Mouse (Mus musculus): ENCODE results near the gene Rogdi. TPM values are rescaled to one million over a fixed set of nuclear protein-coding genes. Genes with fewer than 3 reads are reported as not detected.

The Rogdi gene
- polyA plus RNA-seq, 1 experiment: 251 TPM

- H3K4me3 ChIP-seq (ENCODE audit: insufficient read depth, low read depth, low read length): no peak overlapping the region
- H3K4me1 ChIP-seq (ENCODE audit: control insufficient read depth, insufficient read depth, low read length): peaks cover 8% of the 10 kb centered on the region; the same call in 1 of the 2 replicates
- H3K27me3 ChIP-seq (replicated peaks; ENCODE audit: control insufficient read depth, insufficient read depth, low read length): no peaks in the 10 kb centered on the region
- TF ChIP-seq POLR2A (IDR thresholded peaks at IDR 0.05; ENCODE audit: low read depth, low read length) (no peak), CTCF (conservative IDR thresholded peaks at IDR 0.05; ENCODE audit: insufficient read depth, insufficient read length, low read depth, low read length) (no peak)
- WGBS: 60% methylated on average over 5 of the region's 5 CpGs
- H3K27ac ChIP-seq (ENCODE audit: insufficient read depth, low read depth, low read length): no peak overlapping the region
- peak; percentile 61 for DNase-seq
- peaks cover 12% of the 10 kb centered on the region for H3K36me3 ChIP-seq (ENCODE audit: control insufficient read depth, insufficient read depth, low read length)
Measured at GRCm38 (mm10) chr16:5036649-5037234, 23.4 kb upstream of the Rogdi start.

GRCm38 (mm10) chr16:5035591-5035990, 22.2 kb upstream of the Rogdi start:
- Histone ChIP-seq H3K36me3 (ENCODE audit: control insufficient read depth, insufficient read depth, low read length) (peaks cover 15% of the 10 kb centered on the region), H3K4me3 (ENCODE audit: insufficient read depth, low read depth, low read length) (no peak overlapping the region), H3K27ac (ENCODE audit: insufficient read depth, low read depth, low read length) (no peak overlapping the region), H3K27me3 (replicated peaks; ENCODE audit: control insufficient read depth, insufficient read depth, low read length) (no peaks in the 10 kb centered on the region), H3K4me1 (ENCODE audit: control insufficient read depth, insufficient read depth, low read length) (peaks cover 8% of the 10 kb centered on the region; the same call in 1 of the 2 replicates)
- DNase-seq: peak; percentile 14
- 92% methylated on average over 3 of the region's 3 CpGs for WGBS
- no peak for TF ChIP-seq CTCF (conservative IDR thresholded peaks at IDR 0.05; ENCODE audit: insufficient read depth, insufficient read length, low read depth, low read length)
- TF ChIP-seq POLR2A (IDR thresholded peaks at IDR 0.05; ENCODE audit: low read depth, low read length): no peak

GRCm38 (mm10) chr16:5029847-5030246, 16.5 kb upstream of the Rogdi start:
- no peak overlapping the region for H3K4me3 ChIP-seq (ENCODE audit: insufficient read depth, low read depth, low read length)
- WGBS: 44% methylated on average over 2 of the region's 2 CpGs
- H3K36me3 ChIP-seq (ENCODE audit: control insufficient read depth, insufficient read depth, low read length): peaks cover 23% of the 10 kb centered on the region
- H3K27ac ChIP-seq (ENCODE audit: insufficient read depth, low read depth, low read length): no peak overlapping the region
- DNase-seq: no peak
- TF ChIP-seq POLR2A (IDR thresholded peaks at IDR 0.05; ENCODE audit: low read depth, low read length) (no peak), CTCF (conservative IDR thresholded peaks at IDR 0.05; ENCODE audit: insufficient read depth, insufficient read length, low read depth, low read length) (no peak)
- H3K4me1 ChIP-seq (ENCODE audit: control insufficient read depth, insufficient read depth, low read length): no peaks in the 10 kb centered on the region
- no peaks in the 10 kb centered on the region for H3K27me3 ChIP-seq (replicated peaks; ENCODE audit: control insufficient read depth, insufficient read depth, low read length)

- no peak for DNase-seq
- H3K27ac ChIP-seq (ENCODE audit: insufficient read depth, low read depth, low read length): no peak overlapping the region
- no peak overlapping the region for H3K4me3 ChIP-seq (ENCODE audit: insufficient read depth, low read depth, low read length)
- no peaks in the 10 kb centered on the region for H3K27me3 ChIP-seq (replicated peaks; ENCODE audit: control insufficient read depth, insufficient read depth, low read length)
- 90% methylated on average over 3 of the region's 3 CpGs for WGBS
- H3K36me3 ChIP-seq (ENCODE audit: control insufficient read depth, insufficient read depth, low read length): peaks cover 23% of the 10 kb centered on the region
- H3K4me1 ChIP-seq (ENCODE audit: control insufficient read depth, insufficient read depth, low read length): no peaks in the 10 kb centered on the region
- no peak for TF ChIP-seq POLR2A (IDR thresholded peaks at IDR 0.05; ENCODE audit: low read depth, low read length)
- TF ChIP-seq CTCF (conservative IDR thresholded peaks at IDR 0.05; ENCODE audit: insufficient read depth, insufficient read length, low read depth, low read length): no peak
Measured at GRCm38 (mm10) chr16:5024021-5024420, 10.7 kb upstream of the Rogdi start.

- DNase-seq: no peak
- Histone ChIP-seq H3K4me3 (ENCODE audit: insufficient read depth, low read depth, low read length) (no peak overlapping the region), H3K36me3 (ENCODE audit: control insufficient read depth, insufficient read depth, low read length) (peaks cover 3% of the 10 kb centered on the region; the same call in 1 of the 2 replicates), H3K4me1 (ENCODE audit: control insufficient read depth, insufficient read depth, low read length) (peaks cover 10% of the 10 kb centered on the region), H3K27me3 (replicated peaks; ENCODE audit: control insufficient read depth, insufficient read depth, low read length) (no peaks in the 10 kb centered on the region), H3K27ac (ENCODE audit: insufficient read depth, low read depth, low read length) (no peak overlapping the region)
- 91% methylated on average over 4 of the region's 4 CpGs for WGBS
- TF ChIP-seq POLR2A (IDR thresholded peaks at IDR 0.05; ENCODE audit: low read depth, low read length) (no peak), CTCF (conservative IDR thresholded peaks at IDR 0.05; ENCODE audit: insufficient read depth, insufficient read length, low read depth, low read length) (no peak)
Measured at GRCm38 (mm10) chr16:5014578-5014977, 1.2 kb upstream of the Rogdi start.

- WGBS: 24% methylated on average over 13 of the region's 13 CpGs
- TF ChIP-seq POLR2A (IDR thresholded peaks at IDR 0.05; ENCODE audit: low read depth, low read length): no peak
- no peak for TF ChIP-seq CTCF (conservative IDR thresholded peaks at IDR 0.05; ENCODE audit: insufficient read depth, insufficient read length, low read depth, low read length)
- H3K4me1 ChIP-seq (ENCODE audit: control insufficient read depth, insufficient read depth, low read length): peaks cover 10% of the 10 kb centered on the region
- peak overlapping the region; percentile 83 for H3K4me3 ChIP-seq (ENCODE audit: insufficient read depth, low read depth, low read length)
- DNase-seq: peak; percentile 76
- H3K27me3 ChIP-seq (replicated peaks; ENCODE audit: control insufficient read depth, insufficient read depth, low read length): no peaks in the 10 kb centered on the region
- no peaks in the 10 kb centered on the region for H3K36me3 ChIP-seq (ENCODE audit: control insufficient read depth, insufficient read depth, low read length)
- peak overlapping the region; percentile 75 for H3K27ac ChIP-seq (ENCODE audit: insufficient read depth, low read depth, low read length)
Measured at GRCm38 (mm10) chr16:5012036-5013005, 1.0 kb downstream of the Rogdi start.

- H3K27me3 ChIP-seq (replicated peaks; ENCODE audit: control insufficient read depth, insufficient read depth, low read length): no peaks in the 10 kb centered on the region
- TF ChIP-seq CTCF (conservative IDR thresholded peaks at IDR 0.05; ENCODE audit: insufficient read depth, insufficient read length, low read depth, low read length): no peak
- TF ChIP-seq POLR2A (IDR thresholded peaks at IDR 0.05; ENCODE audit: low read depth, low read length): no peak
- no peak overlapping the region for H3K4me3 ChIP-seq (ENCODE audit: insufficient read depth, low read depth, low read length)
- no peaks in the 10 kb centered on the region for H3K36me3 ChIP-seq (ENCODE audit: control insufficient read depth, insufficient read depth, low read length)
- 78% methylated on average over 7 of the region's 7 CpGs for WGBS
- no peak overlapping the region for H3K27ac ChIP-seq (ENCODE audit: insufficient read depth, low read depth, low read length)
- H3K4me1 ChIP-seq (ENCODE audit: control insufficient read depth, insufficient read depth, low read length): peaks cover 15% of the 10 kb centered on the region
- no peak for DNase-seq
Measured at GRCm38 (mm10) chr16:5011285-5011684, 2.1 kb downstream of the Rogdi start.
